In genomic region chr1:24901278-24901677, GRCm38 (mm10) we compare ENCODE assay signal across 9 mouse cellular contexts.
DNase-seq lines count a peak whose midpoint lies in the region; ATAC-seq and TF ChIP-seq lines count a peak whose summit lies in the region.
"Had no signal": no experiment of that assay in that cellular context is flagged by ENCODE, and none has a peak within 500 bp of the region (broad histone marks: within the 10 kb centered on the region; RNA-seq: fewer than 3 reads in every experiment).

No protein-coding gene starts in this region.

- no peaks in the 10 kb centered on the region for H3K27me3 ChIP-seq in midbrain, embryonic 12.5 days
- no peaks in the 10 kb centered on the region for H3K27me3 ChIP-seq in midbrain, embryonic 13.5 days
- H3K27me3 ChIP-seq in limb, embryonic 14.5 days (ENCODE audit: control insufficient read depth, insufficient read depth, low read length): no peaks in the 10 kb centered on the region
- H3K27me3 ChIP-seq in stomach, postnatal 0 days (ENCODE audit: control insufficient read depth, insufficient read depth, low read length): no peaks in the 10 kb centered on the region
- H3K27me3 ChIP-seq: embryonic facial prominence, embryonic 12.5 days had no signal

- 35% methylated on average over 2 of the region's 2 CpGs for WGBS in midbrain, embryonic 12.5 days
- 35% methylated on average over 2 of the region's 2 CpGs for WGBS in midbrain, embryonic 13.5 days
- WGBS in limb, embryonic 14.5 days: 43% methylated on average over 2 of the region's 2 CpGs
- 43% methylated on average over 2 of the region's 2 CpGs for WGBS in stomach, postnatal 0 days

- no peak overlapping the region for H3K9ac ChIP-seq in midbrain, embryonic 12.5 days (replicated peaks)
- H3K9ac ChIP-seq in midbrain, embryonic 13.5 days (replicated peaks): no peak overlapping the region
- no peak overlapping the region for H3K9ac ChIP-seq in limb, embryonic 14.5 days (ENCODE audit: low read depth, low read length, severe bottlenecking)
- no peak overlapping the region for H3K9ac ChIP-seq in stomach, postnatal 0 days (ENCODE audit: low read length)
- H3K9ac ChIP-seq: embryonic facial prominence, embryonic 12.5 days had no signal

- no peak overlapping the region for H3K4me3 ChIP-seq in midbrain, embryonic 12.5 days
- no peak overlapping the region for H3K4me3 ChIP-seq in midbrain, embryonic 13.5 days (replicated peaks)
- no peak overlapping the region for H3K4me3 ChIP-seq in limb, embryonic 14.5 days (replicated peaks; ENCODE audit: low read length)
- no peak overlapping the region for H3K4me3 ChIP-seq in stomach, postnatal 0 days (ENCODE audit: low read depth, low read length)
- H3K4me3 ChIP-seq: embryonic facial prominence, embryonic 12.5 days had no signal

- peak; percentile 19 for DNase-seq in adrenal gland, adult 8-10 months
- DNase-seq in embryo, embryonic 11.5 days (ENCODE audit: low read depth, low spot score): peak; percentile 26
- DNase-seq in kidney, postnatal 10 days: peak; percentile 63
- DNase-seq in limb, embryonic 14.5 days (ENCODE audit: low spot score): peak; percentile 21
- DNase-seq in stomach, postnatal 0 days (ENCODE audit: low spot score): peak; percentile 31
- DNase-seq in urinary bladder, adult 18-20 months (ENCODE audit: low spot score in 2 of 2): no peak

- no peaks in the 10 kb centered on the region for H3K36me3 ChIP-seq in midbrain, embryonic 12.5 days
- H3K36me3 ChIP-seq in midbrain, embryonic 13.5 days: no peaks in the 10 kb centered on the region
- H3K36me3 ChIP-seq in limb, embryonic 14.5 days (ENCODE audit: control insufficient read depth, insufficient read depth, low read length): no peaks in the 10 kb centered on the region
- H3K36me3 ChIP-seq in stomach, postnatal 0 days (ENCODE audit: control insufficient read depth, insufficient read depth, low read length): no peaks in the 10 kb centered on the region
- H3K36me3 ChIP-seq: embryonic facial prominence, embryonic 12.5 days had no signal

- TF ChIP-seq CTCF in stomach, postnatal 0 days (IDR thresholded peaks at IDR 0.05; ENCODE audit: low read depth): peak; percentile 67

- TF ChIP-seq EP300 in stomach, postnatal 0 days (optimal IDR thresholded peaks at IDR 0.05): no peak

- TF ChIP-seq POLR2A in limb, embryonic 14.5 days (IDR thresholded peaks at IDR 0.05; ENCODE audit: borderline replicate concordance, extremely low read depth, insufficient read depth, insufficient read length): no peak

- peak; percentile 38; the same call in 1 of the 2 replicates for ATAC-seq in midbrain, embryonic 12.5 days (ENCODE audit: low FRiP score, low read depth)
- no peak for ATAC-seq in midbrain, embryonic 13.5 days
- ATAC-seq in limb, embryonic 14.5 days (ENCODE audit: low FRiP score, low read depth): no peak
- ATAC-seq in stomach, postnatal 0 days (ENCODE audit: low FRiP score, low TSS enrichment): no peak

- no peaks in the 10 kb centered on the region for H3K9me3 ChIP-seq in midbrain, embryonic 12.5 days
- no peaks in the 10 kb centered on the region for H3K9me3 ChIP-seq in midbrain, embryonic 13.5 days
- no peaks in the 10 kb centered on the region for H3K9me3 ChIP-seq in limb, embryonic 14.5 days (ENCODE audit: control insufficient read depth, low read length)
- no peaks in the 10 kb centered on the region for H3K9me3 ChIP-seq in stomach, postnatal 0 days (ENCODE audit: control insufficient read depth, low read length)
- H3K9me3 ChIP-seq: embryonic facial prominence, embryonic 12.5 days had no signal

- H3K4me1 ChIP-seq in midbrain, embryonic 12.5 days: no peaks in the 10 kb centered on the region
- no peaks in the 10 kb centered on the region for H3K4me1 ChIP-seq in midbrain, embryonic 13.5 days (replicated peaks)
- no peaks in the 10 kb centered on the region for H3K4me1 ChIP-seq in limb, embryonic 14.5 days (ENCODE audit: control insufficient read depth, insufficient read depth, low read length)
- H3K4me1 ChIP-seq in stomach, postnatal 0 days (replicated peaks; ENCODE audit: control insufficient read depth, insufficient read depth): no peaks in the 10 kb centered on the region
- H3K4me1 ChIP-seq: embryonic facial prominence, embryonic 12.5 days had no signal

- no peak overlapping the region for H3K27ac ChIP-seq in midbrain, embryonic 12.5 days (replicated peaks)
- H3K27ac ChIP-seq in midbrain, embryonic 13.5 days: no peak overlapping the region
- no peak overlapping the region for H3K27ac ChIP-seq in limb, embryonic 14.5 days (replicated peaks; ENCODE audit: low read depth, low read length)
- H3K27ac ChIP-seq in stomach, postnatal 0 days (replicated peaks): no peak overlapping the region
- H3K27ac ChIP-seq: embryonic facial prominence, embryonic 12.5 days had no signal

- H3K4me2 ChIP-seq in midbrain, embryonic 12.5 days (replicated peaks): no peak overlapping the region
- no peak overlapping the region for H3K4me2 ChIP-seq in midbrain, embryonic 13.5 days (replicated peaks)
- H3K4me2 ChIP-seq in limb, embryonic 14.5 days (replicated peaks; ENCODE audit: low read depth, low read length, severe bottlenecking): no peak overlapping the region
- no peak overlapping the region for H3K4me2 ChIP-seq in stomach, postnatal 0 days (replicated peaks; ENCODE audit: low read depth)
- H3K4me2 ChIP-seq: embryonic facial prominence, embryonic 12.5 days had no signal

Comparison
In these comparisons a context has a peak if more than half of its experiments do, and no peak if none do; other contexts are left out.
1. DNase-seq: peak in adrenal gland, adult 8-10 months (single experiment), embryo, embryonic 11.5 days (single experiment), kidney, postnatal 10 days (single experiment), limb, embryonic 14.5 days (single experiment) and stomach, postnatal 0 days (single experiment); none in urinary bladder, adult 18-20 months (0 of 2).